Mouse (Mus musculus): ENCODE measurements around the gene Scnn1b. TPM values are rescaled to one million over a fixed set of nuclear protein-coding genes. Genes with fewer than 3 reads are reported as not detected.

Scnn1b gene
- total and polyA plus RNA-seq, 3 experiments: 0.47 TPM; not detected in 2

GRCm38 (mm10) chr7:121927882-121928281, 63.0 kb downstream of the Scnn1b start:
- TF ChIP-seq CTCF (IDR thresholded peaks at IDR 0.05) (no peak), POLR2A (IDR thresholded peaks at IDR 0.05; ENCODE audit: insufficient read depth, low read depth, low read length) (no peak), EP300 (IDR thresholded peaks at IDR 0.05; ENCODE audit: insufficient read depth, low read depth, low read length) (no peak)
- no peaks in the 10 kb centered on the region for H3K36me3 ChIP-seq (ENCODE audit: control insufficient read depth, insufficient read depth, low read length)
- 98% methylated on average over 2 of the region's 2 CpGs for WGBS
- no peaks in the 10 kb centered on the region for H3K79me2 ChIP-seq (replicated peaks; ENCODE audit: control insufficient read depth, insufficient read depth, low read length)
- H3K9ac ChIP-seq (ENCODE audit: low read depth, low read length): no peak overlapping the region
- intact Hi-C loops (cut with DNase I): no loop called here
- H3K27ac ChIP-seq: no peak overlapping the region
- H3K27me3 ChIP-seq (ENCODE audit: control insufficient read depth, insufficient read depth, low read length): no peaks in the 10 kb centered on the region
- no peak for DNase-seq
- H3K4me1 ChIP-seq (ENCODE audit: control insufficient read depth, insufficient read depth, low read length): no peaks in the 10 kb centered on the region
- no peak overlapping the region for H3K4me3 ChIP-seq

- no peaks in the 10 kb centered on the region for H3K27me3 ChIP-seq (ENCODE audit: control insufficient read depth, insufficient read depth, low read length)
- no peak for DNase-seq
- intact Hi-C loops (cut with DNase I): no loop called here
- no peak overlapping the region for H3K4me3 ChIP-seq
- WGBS: 51% methylated on average over 7 of the region's 7 CpGs
- no peaks in the 10 kb centered on the region for H3K36me3 ChIP-seq (ENCODE audit: control insufficient read depth, insufficient read depth, low read length)
- H3K4me1 ChIP-seq (ENCODE audit: control insufficient read depth, insufficient read depth, low read length): no peaks in the 10 kb centered on the region
- TF ChIP-seq POLR2A (IDR thresholded peaks at IDR 0.05; ENCODE audit: insufficient read depth, low read depth, low read length) (no peak), CTCF (IDR thresholded peaks at IDR 0.05) (no peak), EP300 (IDR thresholded peaks at IDR 0.05; ENCODE audit: insufficient read depth, low read depth, low read length) (no peak)
- no peaks in the 10 kb centered on the region for H3K79me2 ChIP-seq (replicated peaks; ENCODE audit: control insufficient read depth, insufficient read depth, low read length)
- H3K9ac ChIP-seq (ENCODE audit: low read depth, low read length): no peak overlapping the region
- H3K27ac ChIP-seq: no peak overlapping the region
These were observed 66.4 kb downstream of the Scnn1b start for GRCm38 (mm10) chr7:121931246-121931645.

- intact Hi-C loops (cut with DNase I): no loop called here
- Histone ChIP-seq H3K79me2 (replicated peaks; ENCODE audit: control insufficient read depth, insufficient read depth, low read length) (no peaks in the 10 kb centered on the region), H3K4me3 (no peak overlapping the region), H3K27me3 (ENCODE audit: control insufficient read depth, insufficient read depth, low read length) (no peaks in the 10 kb centered on the region), H3K4me1 (ENCODE audit: control insufficient read depth, insufficient read depth, low read length) (no peaks in the 10 kb centered on the region), H3K9ac (ENCODE audit: low read depth, low read length) (no peak overlapping the region), H3K27ac (peak overlapping the region; percentile 71; the same call in 1 of the 2 replicates), H3K36me3 (ENCODE audit: control insufficient read depth, insufficient read depth, low read length) (no peaks in the 10 kb centered on the region)
- DNase-seq: peak; percentile 25 to 31
- WGBS: 70% methylated on average over 6 of the region's 6 CpGs
- no peak for TF ChIP-seq EP300 (IDR thresholded peaks at IDR 0.05; ENCODE audit: insufficient read depth, low read depth, low read length)
- TF ChIP-seq POLR2A (IDR thresholded peaks at IDR 0.05; ENCODE audit: insufficient read depth, low read depth, low read length): no peak
- no peak for TF ChIP-seq CTCF (IDR thresholded peaks at IDR 0.05)
These were observed 68.8 kb downstream of the Scnn1b start for GRCm38 (mm10) chr7:121933675-121934074.

- peak overlapping the region; percentile 71 for H3K27ac ChIP-seq
- H3K79me2 ChIP-seq (replicated peaks; ENCODE audit: control insufficient read depth, insufficient read depth, low read length): no peaks in the 10 kb centered on the region
- H3K36me3 ChIP-seq (ENCODE audit: control insufficient read depth, insufficient read depth, low read length): no peaks in the 10 kb centered on the region
- H3K4me3 ChIP-seq: no peak overlapping the region
- H3K9ac ChIP-seq (ENCODE audit: low read depth, low read length): no peak overlapping the region
- intact Hi-C loops (cut with DNase I): no loop called here
- TF ChIP-seq CTCF (IDR thresholded peaks at IDR 0.05): no peak
- TF ChIP-seq EP300 (IDR thresholded peaks at IDR 0.05; ENCODE audit: insufficient read depth, low read depth, low read length): no peak
- no peak for TF ChIP-seq POLR2A (IDR thresholded peaks at IDR 0.05; ENCODE audit: insufficient read depth, low read depth, low read length)
- WGBS: 83% methylated on average over 2 of the region's 2 CpGs
- DNase-seq: no peak
- H3K4me1 ChIP-seq (ENCODE audit: control insufficient read depth, insufficient read depth, low read length): no peaks in the 10 kb centered on the region
- no peaks in the 10 kb centered on the region for H3K27me3 ChIP-seq (ENCODE audit: control insufficient read depth, insufficient read depth, low read length)
These were observed 69.5 kb downstream of the Scnn1b start for GRCm38 (mm10) chr7:121934346-121934745.

- Histone ChIP-seq H3K9ac (ENCODE audit: low read depth, low read length) (no peak overlapping the region), H3K27ac (peak overlapping the region; percentile 71; the same call in 1 of the 2 replicates), H3K4me3 (no peak overlapping the region), H3K36me3 (ENCODE audit: control insufficient read depth, insufficient read depth, low read length) (no peaks in the 10 kb centered on the region), H3K27me3 (ENCODE audit: control insufficient read depth, insufficient read depth, low read length) (no peaks in the 10 kb centered on the region), H3K4me1 (ENCODE audit: control insufficient read depth, insufficient read depth, low read length) (no peaks in the 10 kb centered on the region), H3K79me2 (replicated peaks; ENCODE audit: control insufficient read depth, insufficient read depth, low read length) (no peaks in the 10 kb centered on the region)
- intact Hi-C loops (cut with DNase I): no loop called here
- TF ChIP-seq EP300 (IDR thresholded peaks at IDR 0.05; ENCODE audit: insufficient read depth, low read depth, low read length): 0 out of 2 replicates have a peak, but pooled peaks have one; percentile 25
- TF ChIP-seq POLR2A (IDR thresholded peaks at IDR 0.05; ENCODE audit: insufficient read depth, low read depth, low read length): 0 out of 2 replicates have a peak, but pooled peaks have one; percentile 28
- no peak for TF ChIP-seq CTCF (IDR thresholded peaks at IDR 0.05)
- DNase-seq: peak; percentile 33 to 55
- WGBS: 63% methylated on average over 12 of the region's 12 CpGs
These were observed 71.3 kb downstream of the Scnn1b start for GRCm38 (mm10) chr7:121935906-121936794.
